ENCODE assay signal across 26 mouse cellular contexts in genomic region chrX:159769773-159770172, GRCm38 (mm10).
DNase-seq lines count a peak whose midpoint lies in the region; ATAC-seq and TF ChIP-seq lines count a peak whose summit lies in the region.
"Had no signal": no experiment of that assay in that cellular context is flagged by ENCODE, and none has a peak within 500 bp of the region (broad histone marks: within the 10 kb centered on the region; RNA-seq: fewer than 3 reads in every experiment).

No protein-coding gene starts in this region.

- H3K27me3 ChIP-seq in MEL (ENCODE audit: control insufficient read depth in 1 of 2, insufficient read depth in 2 of 2, low read length in 2 of 2), result no peaks in the 10 kb centered on the region
- no peaks in the 10 kb centered on the region for H3K27me3 ChIP-seq in hindbrain, postnatal 0 days (ENCODE audit: insufficient read depth, low read length)
- H3K27me3 ChIP-seq: hindbrain, embryonic 15.5 days; intestine, embryonic 15.5 days; liver, embryonic 13.5 days; stomach, embryonic 15.5 days had no signal

- no peaks in the 10 kb centered on the region for H3K79me2 ChIP-seq in MEL (ENCODE audit: control insufficient read depth, insufficient read depth, low read length, poor library complexity)

- DNase-seq in CD4-positive helper T cell, adult 2 months (ENCODE audit: low read depth, low spot score), result peak; percentile 31
- DNase-seq in MEL (ENCODE audit: low read depth, low spot score), result peak; percentile 12
- peak; percentile 43 for DNase-seq in naive thymus-derived CD4-positive, alpha-beta T cell, adult 2 months (ENCODE audit: low read depth)
- peak; percentile 36 for DNase-seq in thymus, postnatal 25 days
- no peak for DNase-seq in left cerebral cortex, adult 2 months (ENCODE audit: extremely low spot score in 1 of 2, low spot score in 2 of 2)
- DNase-seq in hindbrain, postnatal 0 days (ENCODE audit: low spot score), result no peak
- no peak for DNase-seq in retina, embryonic 14.5 days (ENCODE audit: low spot score)
- DNase-seq: adrenal gland, postnatal 10 days; cerebellum, adult 8-10 months; cerebellum, postnatal 25 days; heart, postnatal 14 days; kidney, adult 2 months; kidney, postnatal 4 days; left cerebral cortex, postnatal 4 days; liver, embryonic 13.5 days; lung, adult 2 months; lung, postnatal 10 days; midbrain, embryonic 14.5 days; right cerebral cortex, adult 18-20 months had no signal

- H3K4me1 ChIP-seq in MEL (ENCODE audit: control insufficient read depth in 1 of 2, insufficient read depth in 2 of 2, low read length in 2 of 2), result peaks cover 3 to 4% of the 10 kb centered on the region in 2 experiments; a peak in 3 of 4 replicates
- no peaks in the 10 kb centered on the region for H3K4me1 ChIP-seq in hindbrain, postnatal 0 days (ENCODE audit: insufficient read depth, low read length)
- H3K4me1 ChIP-seq: forebrain, embryonic 13.5 days; hindbrain, embryonic 15.5 days; intestine, embryonic 15.5 days; liver, embryonic 13.5 days; neural tube, embryonic 15.5 days; stomach, embryonic 15.5 days had no signal

- H3K36me3 ChIP-seq in MEL (ENCODE audit: control insufficient read depth in 1 of 2, insufficient read depth in 2 of 2, low read length in 2 of 2), result peaks cover 0 to 7% of the 10 kb centered on the region in 2 experiments; a peak in 2 of 4 replicates
- H3K36me3 ChIP-seq in hindbrain, postnatal 0 days (ENCODE audit: insufficient read depth, low read length), result no peaks in the 10 kb centered on the region
- H3K36me3 ChIP-seq: hindbrain, embryonic 10.5 days; hindbrain, embryonic 15.5 days; intestine, embryonic 15.5 days; liver, embryonic 13.5 days; neural tube, embryonic 15.5 days; stomach, embryonic 15.5 days had no signal

- no peak for TF ChIP-seq EP300 in MEL (IDR thresholded peaks at IDR 0.05; ENCODE audit: low read depth in 1 of 2, low read length in 2 of 2)

- H3K9ac ChIP-seq in MEL (ENCODE audit: control insufficient read depth, low read depth, low read length, poor library complexity, severe bottlenecking), result no peak overlapping the region
- no peak overlapping the region for H3K9ac ChIP-seq in hindbrain, postnatal 0 days (replicated peaks; ENCODE audit: low read length)
- H3K9ac ChIP-seq: forebrain, embryonic 13.5 days; hindbrain, embryonic 15.5 days; intestine, embryonic 15.5 days; liver, embryonic 13.5 days; neural tube, embryonic 15.5 days; stomach, embryonic 15.5 days had no signal

- no peak overlapping the region for H3K27ac ChIP-seq in MEL (ENCODE audit: control insufficient read depth, low read depth, low read length)
- no peak overlapping the region for H3K27ac ChIP-seq in left cerebral cortex, adult 2 months
- H3K27ac ChIP-seq in hindbrain, postnatal 0 days, result no peak overlapping the region
- H3K27ac ChIP-seq: forebrain, embryonic 13.5 days; hindbrain, embryonic 10.5 days; hindbrain, embryonic 15.5 days; intestine, embryonic 15.5 days; liver, embryonic 13.5 days; macrophage; neural tube, embryonic 15.5 days; stomach, embryonic 15.5 days had no signal

- no peak overlapping the region for H3K4me3 ChIP-seq in MEL (ENCODE audit: control insufficient read depth in 1 of 2, insufficient read depth in 1 of 2, low read depth in 2 of 2, low read length in 2 of 2)
- H3K4me3 ChIP-seq in left cerebral cortex, adult 2 months, result no peak overlapping the region
- H3K4me3 ChIP-seq in hindbrain, postnatal 0 days (ENCODE audit: low read length), result no peak overlapping the region
- H3K4me3 ChIP-seq: forebrain, embryonic 13.5 days; hindbrain, embryonic 10.5 days; hindbrain, embryonic 15.5 days; intestine, embryonic 15.5 days; liver, embryonic 13.5 days; neural tube, embryonic 15.5 days; stomach, embryonic 15.5 days had no signal

- WGBS in hindbrain, postnatal 0 days, result 92% methylated on average over 3 of the region's 3 CpGs

- no peak for ATAC-seq in hindbrain, postnatal 0 days
- ATAC-seq: forebrain, embryonic 13.5 days; intestine, embryonic 15.5 days had no signal

- peak in 1 of 3 experiments; percentile 34; a peak in 2 of 6 replicates for TF ChIP-seq CTCF in MEL (IDR thresholded peaks at IDR 0.05 in 2 of 3, conservative IDR thresholded peaks at IDR 0.05 in 1 of 3; ENCODE audit: control insufficient read depth in 1 of 3, insufficient read depth in 1 of 3, low read depth in 2 of 3, low read length in 3 of 3, poor library complexity in 1 of 3, severe bottlenecking in 1 of 3)
- TF ChIP-seq CTCF in left cerebral cortex, adult 2 months (IDR thresholded peaks at IDR 0.05), result no peak; the same call in 1 of the 2 replicates
- no peak for TF ChIP-seq CTCF in hindbrain, postnatal 0 days (IDR thresholded peaks at IDR 0.05; ENCODE audit: low read depth)

- H3K4me2 ChIP-seq in hindbrain, postnatal 0 days (ENCODE audit: low read depth, low read length), result no peak overlapping the region
- H3K4me2 ChIP-seq: forebrain, embryonic 13.5 days; hindbrain, embryonic 15.5 days; intestine, embryonic 15.5 days; liver, embryonic 13.5 days; neural tube, embryonic 15.5 days; stomach, embryonic 15.5 days had no signal

- TF ChIP-seq RAD21 in MEL (IDR thresholded peaks at IDR 0.05; ENCODE audit: low read depth, low read length), result no peak; the same call in 1 of the 2 replicates

- intact Hi-C loops in left cerebral cortex, adult 2 months (cut with DNase I), result no loop called here

- TF ChIP-seq POLR2A in MEL (IDR thresholded peaks at IDR 0.05; ENCODE audit: control insufficient read depth in 1 of 2, insufficient read depth in 1 of 2, low read depth in 1 of 2, low read length in 2 of 2, poor library complexity in 1 of 2), result no peak

- no peaks in the 10 kb centered on the region for H3K9me3 ChIP-seq in MEL (replicated peaks; ENCODE audit: insufficient read depth, low read length)
- H3K9me3 ChIP-seq in hindbrain, postnatal 0 days (ENCODE audit: low read length), result no peaks in the 10 kb centered on the region
- H3K9me3 ChIP-seq: forebrain, embryonic 13.5 days; hindbrain, embryonic 10.5 days; hindbrain, embryonic 15.5 days; intestine, embryonic 15.5 days; liver, embryonic 13.5 days; neural tube, embryonic 15.5 days; stomach, embryonic 15.5 days had no signal

TF ChIP-seq in MEL, 35 proteins besides CTCF, POLR2A, EP300 and RAD21:
- TF ChIP-seq ZC3H11A (IDR thresholded peaks at IDR 0.05; ENCODE audit: low read depth, low read length) (peak; percentile 33; the same call in 1 of the 2 replicates), E2F4 (IDR thresholded peaks at IDR 0.05; ENCODE audit: borderline replicate concordance, low read depth, low read length) (no peak), MYC (IDR thresholded peaks at IDR 0.05; ENCODE audit: low read depth, low read length) (no peak), SMC3 (IDR thresholded peaks at IDR 0.05; ENCODE audit: low read depth, low read length) (peak; percentile 59)

Comparison
In these comparisons a context has a peak if more than half of its experiments do, and no peak if none do; other contexts are left out.
1. DNase-seq: peak in CD4-positive helper T cell, adult 2 months (single experiment), MEL (single experiment), naive thymus-derived CD4-positive, alpha-beta T cell, adult 2 months (single experiment) and thymus, postnatal 25 days (single experiment); none in left cerebral cortex, adult 2 months (0 of 2), hindbrain, postnatal 0 days (single experiment) and retina, embryonic 14.5 days (single experiment).